In the genomic region with DNA sequence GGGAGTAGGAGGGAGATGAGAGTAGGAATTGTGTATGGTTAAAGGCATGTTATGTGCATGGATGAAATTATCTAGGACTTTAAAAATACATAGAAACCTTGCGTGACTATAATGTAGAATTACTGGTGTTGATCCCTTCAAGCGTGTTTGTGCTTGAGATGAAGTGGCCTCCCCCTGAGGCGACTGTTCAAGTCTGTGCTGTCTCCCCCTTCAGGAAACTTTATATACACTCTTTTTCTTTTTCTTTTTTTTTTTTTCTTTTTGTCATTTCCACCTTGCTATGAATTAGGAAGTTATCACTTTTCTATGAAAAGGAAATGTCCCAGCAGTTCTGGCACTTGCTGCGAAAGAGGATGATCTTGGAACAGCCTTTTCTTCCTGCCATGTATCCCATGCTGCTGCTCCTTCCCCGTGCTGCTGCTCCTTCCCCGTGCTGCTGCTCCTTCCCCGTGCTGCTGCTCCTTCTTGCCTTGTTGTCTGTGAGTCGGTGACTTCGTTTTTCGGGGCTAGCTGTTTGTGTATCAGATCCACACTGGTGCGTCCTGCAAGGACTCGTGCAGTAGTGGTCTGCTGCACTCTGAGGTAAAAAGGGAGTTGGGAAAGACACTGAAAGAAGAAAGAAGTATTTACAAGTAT, we compare ENCODE assay signal across 11 mouse cellular contexts. TPM values are rescaled to one million over a fixed set of nuclear protein-coding genes. Genes with fewer than 3 reads are reported as not detected.
DNase-seq lines count a peak whose midpoint lies in the region; ATAC-seq and TF ChIP-seq lines count a peak whose summit lies in the region.
"Had no signal": no experiment of that assay in that cellular context is flagged by ENCODE, and none has a peak within 500 bp of the region (broad histone marks: within the 10 kb centered on the region; RNA-seq: fewer than 3 reads in every experiment).

No protein-coding gene starts in this region.

- DNase-seq in gastrocnemius, adult 2 months: no peak
- no peak for DNase-seq in gastrocnemius, adult 8-10 months (ENCODE audit: low spot score in 2 of 2)
- no peak for DNase-seq in kidney, adult 8-10 months
- no peak for DNase-seq in spleen, adult 2 months (ENCODE audit: low read depth in 1 of 2, low spot score in 2 of 2)
- no peak for DNase-seq in spleen, adult 12 weeks (ENCODE audit: low spot score)
- no peak for DNase-seq in stomach, postnatal 0 days (ENCODE audit: low spot score)
- no peak for DNase-seq in retina, postnatal 1 day
- DNase-seq: B cell, adult 2 months; cerebellum, postnatal 10 days had no signal

- H3K9ac ChIP-seq in kidney, embryonic 16.5 days (replicated peaks; ENCODE audit: low read length): no peak overlapping the region
- no peak overlapping the region for H3K9ac ChIP-seq in stomach, postnatal 0 days (ENCODE audit: low read length)

- H3K4me1 ChIP-seq in kidney, embryonic 16.5 days (ENCODE audit: insufficient read depth, low read length): peaks cover 51% of the 10 kb centered on the region
- peaks cover 32% of the 10 kb centered on the region for H3K4me1 ChIP-seq in spleen, adult 2 months (ENCODE audit: control insufficient read depth, insufficient read depth, insufficient read length)
- peaks cover 14% of the 10 kb centered on the region for H3K4me1 ChIP-seq in stomach, postnatal 0 days (replicated peaks; ENCODE audit: control insufficient read depth, insufficient read depth)

- TF ChIP-seq EP300 in stomach, postnatal 0 days (optimal IDR thresholded peaks at IDR 0.05): no peak

- H3K9me3 ChIP-seq in kidney, embryonic 16.5 days (ENCODE audit: low read length): peaks cover 5% of the 10 kb centered on the region; the same call in 1 of the 2 replicates
- H3K9me3 ChIP-seq in stomach, postnatal 0 days (ENCODE audit: control insufficient read depth, low read length): no peaks in the 10 kb centered on the region

- no peak for ATAC-seq in kidney, embryonic 16.5 days (ENCODE audit: low FRiP score, low TSS enrichment)
- no peak for ATAC-seq in stomach, postnatal 0 days (ENCODE audit: low FRiP score, low TSS enrichment)

- H3K4me3 ChIP-seq in gastrocnemius, adult 2 months: no peak overlapping the region
- H3K4me3 ChIP-seq in kidney, embryonic 16.5 days (ENCODE audit: low read length): no peak overlapping the region
- no peak overlapping the region for H3K4me3 ChIP-seq in spleen, adult 2 months (ENCODE audit: extremely low read depth, insufficient read depth, insufficient read length)
- H3K4me3 ChIP-seq in stomach, postnatal 0 days (ENCODE audit: low read depth, low read length): no peak overlapping the region
- H3K4me3 ChIP-seq: myocyte had no signal

- intact Hi-C loops in gastrocnemius, adult 2 months (cut with DNase I): no loop called here

- no peaks in the 10 kb centered on the region for H3K36me3 ChIP-seq in kidney, embryonic 16.5 days (ENCODE audit: insufficient read depth, low read length)
- no peaks in the 10 kb centered on the region for H3K36me3 ChIP-seq in spleen, adult 2 months (ENCODE audit: control insufficient read depth, insufficient read depth, low read length)
- H3K36me3 ChIP-seq in stomach, postnatal 0 days (ENCODE audit: control insufficient read depth, insufficient read depth, low read length): no peaks in the 10 kb centered on the region

- TF ChIP-seq POLR2A in spleen, adult 2 months (IDR thresholded peaks at IDR 0.05; ENCODE audit: low read depth, low read length): no peak

- no peak overlapping the region for H3K4me2 ChIP-seq in kidney, embryonic 16.5 days (replicated peaks; ENCODE audit: low read depth, low read length)
- no peak overlapping the region for H3K4me2 ChIP-seq in stomach, postnatal 0 days (replicated peaks; ENCODE audit: low read depth)

- 69% methylated on average over 12 of the region's 12 CpGs for WGBS in kidney, embryonic 16.5 days
- WGBS in spleen, adult 2 months: 62% methylated on average over 12 of the region's 12 CpGs
- 64% methylated on average over 12 of the region's 12 CpGs for WGBS in stomach, postnatal 0 days

- no peak for TF ChIP-seq CTCF in gastrocnemius, adult 2 months (IDR thresholded peaks at IDR 0.05)
- TF ChIP-seq CTCF in spleen, adult 2 months (IDR thresholded peaks at IDR 0.05; ENCODE audit: extremely low read depth, insufficient read depth, insufficient read length, insufficient replicate concordance): no peak
- peak; percentile 39 for TF ChIP-seq CTCF in stomach, postnatal 0 days (IDR thresholded peaks at IDR 0.05; ENCODE audit: low read depth)

- H3K27ac ChIP-seq in gastrocnemius, adult 2 months: peak overlapping the region; percentile 25
- peak overlapping the region; percentile 90 for H3K27ac ChIP-seq in kidney, embryonic 16.5 days (ENCODE audit: low read length)
- peak overlapping the region; percentile 50; the same call in 1 of the 2 replicates for H3K27ac ChIP-seq in spleen, adult 2 months (ENCODE audit: insufficient read depth, low read length)
- peak overlapping the region; percentile 77 for H3K27ac ChIP-seq in stomach, postnatal 0 days (replicated peaks)

- no peaks in the 10 kb centered on the region for H3K27me3 ChIP-seq in kidney, embryonic 16.5 days (ENCODE audit: insufficient read depth, low read length)
- H3K27me3 ChIP-seq in spleen, adult 2 months (ENCODE audit: control insufficient read depth, insufficient read depth, low read length): no peaks in the 10 kb centered on the region
- H3K27me3 ChIP-seq in stomach, postnatal 0 days (ENCODE audit: control insufficient read depth, insufficient read depth, low read length): no peaks in the 10 kb centered on the region

RNA-seq across cellular contexts. Expression of gene Add3, which starts 40.0 kb away (rescaled TPM):
- total RNA-seq in gastrocnemius, adult 2 months (2021): 10 to 100 TPM; 17.0 to 29.5 TPM
- 10 to 100 TPM; 17.4 to 25.8 (median 20.8) TPM for total RNA-seq in gastrocnemius, adult 8-10 months (2022)
- polyA plus RNA-seq in kidney, embryonic 16.5 days (2015; fragmentation: Nextera tagmentation; extraction: Ambion mirVana): 85.1 and 87.0 TPM in 2 replicates
- polyA plus RNA-seq in spleen, adult 2 months (2012; rRNA removed): 40.6 and 45.1 TPM in 2 replicates
- 48.2 and 52.4 TPM in 2 replicates for polyA plus RNA-seq in stomach, postnatal 0 days (2015; fragmentation: Nextera tagmentation; extraction: Ambion mirVana)

Comparison
In these comparisons a context has a peak if more than half of its experiments do, and no peak if none do; other contexts are left out.
1. H3K27ac ChIP-seq: peak in every context shown above with its lines; median percentile 90 in kidney, embryonic 16.5 days; 77 in stomach, postnatal 0 days; 50 in spleen, adult 2 months; 25 in gastrocnemius, adult 2 months.